Mouse (Mus musculus): ENCODE measurements around the gene Krtap2-4.
"Not testable (repeated sequence)": the region's sequence is repeated elsewhere in the genome, so short reads cannot be mapped to it uniquely, and the experiment has no call there.

Krtap2-4 gene

DNA sequence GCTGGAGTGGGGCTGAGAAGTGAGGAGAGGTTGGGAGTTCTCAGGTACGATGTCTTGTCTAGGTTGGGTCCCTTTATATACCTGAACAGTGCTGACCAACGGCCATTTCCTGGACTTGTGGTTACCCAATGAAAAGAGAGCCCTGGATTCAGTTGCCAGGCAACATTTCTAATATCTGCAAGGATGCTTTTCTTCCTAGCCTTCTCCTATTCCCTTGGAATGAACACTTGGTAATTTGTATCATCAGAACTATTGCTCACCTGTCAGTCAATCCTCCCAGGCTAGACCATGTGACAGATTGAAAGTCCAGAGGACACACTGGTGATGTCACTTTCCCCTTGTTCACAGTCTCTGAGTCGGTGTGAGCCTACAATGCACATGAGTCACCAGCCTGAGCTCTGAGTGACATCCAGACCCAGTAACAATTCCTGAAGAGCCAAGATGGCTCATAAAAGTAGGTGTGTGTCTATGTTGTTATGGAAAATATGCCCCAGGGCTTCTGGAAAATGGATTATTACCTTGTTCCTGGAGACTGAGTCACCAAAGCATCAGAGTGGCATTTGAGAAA is at the start of gene Krtap2-4:
TSS of gene Krtap2-4 (minus strand) at position 51 of the 568 bp plus-strand sequence.
- no peak for DNase-seq (ENCODE audit: low read depth)

DNA sequence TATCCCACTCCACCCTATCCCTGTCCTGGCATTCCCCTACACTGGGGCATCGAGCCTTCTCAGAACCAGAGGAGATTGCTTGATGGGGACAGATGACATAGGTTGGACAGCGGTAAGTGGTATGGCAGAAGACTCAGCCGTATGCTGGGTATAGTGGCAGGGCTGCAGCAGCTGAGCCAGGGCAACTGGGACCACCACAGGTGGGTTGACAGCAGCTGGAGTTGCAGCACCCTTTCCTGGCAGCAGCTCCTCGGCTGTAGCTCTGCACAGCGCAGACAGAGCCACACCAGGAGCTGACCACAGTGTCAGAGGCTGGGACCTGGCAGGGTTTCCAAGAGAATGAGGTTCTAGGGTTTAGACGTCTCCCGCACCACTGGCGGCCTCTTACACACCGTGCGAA is 48.2 kb upstream of the Krtap2-4 start:
- no peak for DNase-seq (ENCODE audit: low read depth)

DNA sequence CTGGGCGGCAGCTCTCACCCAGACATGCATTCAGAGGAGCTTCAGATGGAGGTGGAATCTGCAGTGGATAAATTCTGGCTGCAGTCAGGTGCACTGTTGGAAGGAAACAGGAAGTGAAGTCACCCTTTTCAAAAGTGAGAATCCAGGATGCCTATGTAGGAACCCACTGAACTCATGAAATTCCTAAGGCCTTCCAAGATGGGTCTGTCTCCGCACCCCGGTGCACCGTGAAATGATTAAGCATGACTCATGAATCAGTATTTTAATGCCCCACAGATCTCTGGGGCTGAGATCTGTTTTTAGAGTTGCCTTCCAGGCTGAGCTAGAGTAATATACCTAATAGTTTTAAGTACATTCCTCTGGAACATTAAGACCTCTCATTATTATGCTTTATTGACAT is 44.6 kb upstream of the Krtap2-4 start:
- no peak for DNase-seq (ENCODE audit: low read depth)

DNA sequence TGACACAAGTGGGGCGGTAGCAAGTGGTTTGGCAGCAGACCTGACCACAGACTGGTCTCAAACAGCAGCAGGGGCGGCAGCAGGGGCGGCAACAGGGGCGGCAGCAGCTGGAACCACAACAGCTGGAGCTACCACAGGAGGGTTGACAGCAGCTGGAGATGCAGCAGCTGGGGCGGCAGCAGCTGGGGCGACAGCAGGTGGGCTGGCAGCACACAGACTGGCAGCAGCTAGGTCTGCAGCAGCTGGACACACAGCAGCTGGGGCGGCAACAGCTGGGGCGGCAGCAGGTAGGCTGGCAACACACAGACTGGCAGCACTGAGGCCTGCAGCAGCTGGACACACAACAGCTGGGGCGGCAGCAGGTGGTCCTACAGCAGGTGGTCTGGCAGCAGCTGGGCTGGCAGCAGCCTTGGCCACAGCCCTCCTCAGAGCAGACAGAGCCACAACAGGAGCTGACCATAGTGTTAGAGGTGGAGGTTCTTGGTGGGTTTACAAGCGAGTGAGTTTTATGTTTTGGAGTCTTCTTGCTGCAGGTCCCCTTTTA is 43.9 kb upstream of the Krtap2-4 start, which contains the start of gene Gm11563:
TSS of gene Gm11563 (minus strand) at position 494 of the 544 bp plus-strand sequence.
- DNase-seq (ENCODE audit: low read depth), result not testable (repeated sequence)

DNA sequence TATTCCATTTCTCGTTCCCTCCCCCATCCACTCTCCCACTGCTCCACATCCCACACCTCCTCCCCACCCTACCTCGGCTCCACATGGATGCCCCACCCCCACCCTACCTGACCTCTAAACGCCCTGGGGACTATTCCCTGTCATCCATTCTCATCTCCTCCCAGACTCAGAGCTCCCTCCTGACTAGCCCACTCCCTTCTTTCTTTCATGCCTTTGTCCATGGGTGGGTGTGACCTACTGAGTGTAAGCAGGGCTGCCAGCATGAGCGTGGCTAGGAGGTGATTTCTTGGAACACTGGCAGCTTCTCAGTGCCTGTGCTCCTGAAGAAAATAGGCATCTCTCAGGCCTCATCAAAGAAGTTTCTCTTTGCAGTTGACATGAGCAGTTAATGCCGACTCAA is 42.4 kb upstream of the Krtap2-4 start:
- no peak for DNase-seq (ENCODE audit: low read depth)

DNA sequence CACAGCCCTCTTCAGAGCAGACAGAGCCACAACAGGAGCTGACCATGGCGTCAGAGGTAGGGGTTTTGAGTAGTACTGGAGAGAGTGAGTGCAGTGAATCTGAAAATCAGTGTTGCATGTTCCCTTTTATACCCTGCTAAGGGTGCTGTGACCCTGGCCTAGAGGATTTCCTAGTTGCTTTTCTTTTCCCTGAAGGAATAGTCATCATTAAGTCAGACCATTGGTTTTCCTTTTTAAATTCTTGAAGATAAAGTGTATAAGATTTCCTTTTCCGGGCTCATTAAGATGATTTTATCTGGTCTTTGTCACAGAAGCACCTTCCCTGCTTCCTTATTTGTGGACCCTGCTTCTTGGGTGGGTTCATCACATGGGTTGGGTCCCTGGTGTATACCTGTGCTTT is 35.5 kb upstream of the Krtap2-4 start, which contains the start of gene Gm11555:
TSS of gene Gm11555 (minus strand) at position 101 of the 400 bp plus-strand sequence.
- no peak for DNase-seq (ENCODE audit: low read depth)

DNA sequence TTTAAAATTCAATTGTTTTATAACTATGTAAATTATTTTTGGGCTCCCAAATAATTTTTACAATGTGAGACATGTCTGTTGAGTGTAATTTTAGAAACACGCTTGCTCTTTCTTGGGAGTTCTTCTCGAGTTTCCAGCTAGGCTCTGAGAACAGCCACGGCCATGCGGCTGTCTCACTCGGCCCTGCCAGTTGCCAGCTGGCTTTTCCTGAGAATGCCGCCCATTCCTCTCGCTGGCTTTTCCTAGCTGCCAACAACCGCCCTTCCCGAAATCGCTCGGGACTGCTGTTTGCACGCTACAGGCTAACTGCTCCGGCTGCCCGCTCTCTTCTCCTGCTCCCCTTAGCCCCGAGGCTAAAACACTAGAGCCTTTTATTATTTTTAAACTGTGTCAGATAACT is 31.8 kb upstream of the Krtap2-4 start:
- no peak for DNase-seq (ENCODE audit: low read depth)

DNA sequence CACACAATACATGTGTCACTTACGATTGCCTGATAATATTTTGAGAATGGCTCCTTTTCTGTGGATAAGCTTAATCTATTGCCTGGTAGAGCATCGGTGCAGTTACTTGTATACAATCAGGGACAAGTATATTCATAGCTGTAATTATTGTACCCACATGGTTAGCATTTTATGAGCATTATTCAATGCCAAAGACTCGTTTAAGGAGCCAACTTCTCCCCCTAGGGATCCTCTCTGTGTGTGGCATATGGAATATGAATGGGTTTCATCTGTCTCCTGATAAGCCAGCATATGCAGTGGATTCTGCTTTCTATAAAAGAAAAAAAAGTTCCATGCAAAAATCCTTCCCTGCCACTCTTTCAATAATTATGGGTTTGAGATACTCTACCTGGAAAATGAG is 29.7 kb upstream of the Krtap2-4 start:
- DNase-seq (ENCODE audit: low read depth), result no peak

DNA sequence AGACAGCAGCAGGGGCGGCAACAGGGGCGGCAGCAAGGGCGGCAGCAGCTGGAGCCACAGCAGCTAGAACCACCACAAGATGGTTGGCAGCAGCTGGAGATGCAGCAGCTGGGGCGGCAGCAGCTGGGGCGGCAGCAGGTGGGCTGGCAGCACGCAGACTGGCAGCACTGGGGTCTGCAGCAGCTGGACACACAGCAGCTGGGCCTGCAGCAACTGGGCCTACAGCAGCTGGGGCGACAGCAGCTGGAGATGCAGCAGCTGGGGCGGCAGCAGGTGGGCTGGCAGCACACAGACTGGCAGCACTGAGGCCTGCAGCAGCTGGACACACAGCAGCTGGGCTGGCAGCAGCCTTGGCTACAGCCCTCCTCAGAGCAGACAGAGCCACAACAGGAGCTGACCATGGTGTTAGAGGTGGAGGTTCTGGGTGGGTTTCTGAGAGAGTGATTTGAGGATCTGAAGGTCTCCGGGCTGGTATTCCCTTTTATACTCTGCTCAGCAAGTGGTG is 29.0 kb upstream of the Krtap2-4 start, which contains the start of gene Krtap4-7:
TSS of gene Krtap4-7 (minus strand) at position 455 of the 505 bp plus-strand sequence.
- not testable (repeated sequence) for DNase-seq (ENCODE audit: low read depth)

DNA sequence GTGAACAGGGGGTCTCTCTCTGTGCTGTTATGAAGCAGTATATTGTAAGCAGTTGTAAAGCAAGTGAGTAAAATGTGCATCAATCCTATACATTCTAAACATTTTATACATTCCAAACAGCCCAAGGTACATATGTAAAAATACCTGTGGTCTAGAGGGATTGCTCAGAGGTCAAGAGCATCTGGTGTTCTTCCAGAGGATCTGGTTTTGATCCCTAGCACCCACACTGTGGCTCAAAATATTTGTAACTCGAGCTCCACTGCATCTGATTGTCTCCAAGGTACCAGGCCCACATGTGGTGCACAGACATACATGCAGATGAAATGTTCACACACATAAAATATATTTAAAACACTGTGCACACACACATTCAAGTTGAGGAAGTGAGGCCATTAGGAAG is 26.3 kb upstream of the Krtap2-4 start:
- DNase-seq (ENCODE audit: low read depth), result no peak

DNA sequence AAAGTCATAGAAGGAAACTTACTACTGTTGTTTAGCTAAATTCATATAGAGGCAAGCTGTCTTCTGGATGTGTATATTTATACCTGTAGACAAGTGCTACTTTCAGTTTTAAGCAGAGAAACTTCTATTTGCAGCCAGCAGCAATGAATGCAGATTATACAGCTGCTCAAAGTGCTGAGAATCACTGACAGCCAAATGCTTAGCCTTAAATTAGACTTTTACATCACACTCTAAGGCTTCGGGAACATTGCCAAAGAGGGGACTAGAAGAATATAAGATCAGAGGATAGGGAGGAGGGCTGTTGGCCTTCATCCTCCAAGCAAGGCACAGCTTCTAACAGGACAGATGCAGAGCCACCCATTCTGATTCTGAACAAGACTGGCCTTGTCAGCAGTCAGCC is 22.4 kb upstream of the Krtap2-4 start:
- DNase-seq (ENCODE audit: low read depth), result no peak

DNA sequence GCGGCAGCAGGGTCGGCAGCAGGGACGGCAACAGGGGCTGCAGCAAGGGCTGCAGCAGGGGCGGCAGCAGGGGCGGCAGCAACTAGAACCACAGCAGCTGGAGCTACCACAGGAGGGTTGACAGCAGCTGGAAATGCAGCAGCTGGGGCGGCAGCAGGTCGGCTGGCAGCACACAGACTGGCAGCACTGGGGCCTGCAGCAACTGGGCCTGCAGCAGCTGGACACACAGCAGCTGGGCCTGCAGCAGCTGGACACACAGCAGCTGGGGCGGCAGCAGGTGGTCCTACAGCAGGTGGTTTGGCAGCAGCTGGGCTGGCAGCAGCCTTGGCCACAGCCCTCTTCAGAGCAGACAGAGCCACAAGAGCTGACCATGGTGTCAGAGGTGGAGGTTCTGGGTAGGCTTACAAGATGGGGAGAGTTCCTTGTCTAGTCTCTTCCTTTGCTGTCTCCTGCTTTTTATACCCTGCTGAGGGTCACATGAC is 20.0 kb upstream of the Krtap2-4 start, which contains the start of gene Krtap4-2:
TSS of gene Krtap4-2 (minus strand) at position 432 of the 482 bp plus-strand sequence.
- no peak for DNase-seq (ENCODE audit: low read depth)

DNA sequence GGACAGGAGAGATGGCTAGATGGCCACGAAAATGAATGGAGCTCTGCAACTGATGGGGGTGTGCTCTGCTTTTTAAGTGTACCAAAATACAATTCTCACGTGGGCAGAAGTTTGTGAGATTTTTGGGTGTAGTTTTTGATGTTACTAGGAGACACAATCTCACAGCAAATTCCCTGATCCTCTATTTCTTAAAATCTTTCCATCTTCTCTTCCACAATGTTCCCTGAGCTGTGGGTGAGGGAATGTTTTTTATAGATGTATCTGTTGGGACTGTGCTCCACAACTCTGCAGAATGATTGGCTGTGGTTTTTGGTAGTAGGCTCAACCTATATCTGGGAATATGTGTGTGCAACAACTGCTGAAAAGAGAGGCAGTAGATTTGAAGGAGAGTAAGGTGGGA is 18.6 kb upstream of the Krtap2-4 start:
- no peak for DNase-seq (ENCODE audit: low read depth)

DNA sequence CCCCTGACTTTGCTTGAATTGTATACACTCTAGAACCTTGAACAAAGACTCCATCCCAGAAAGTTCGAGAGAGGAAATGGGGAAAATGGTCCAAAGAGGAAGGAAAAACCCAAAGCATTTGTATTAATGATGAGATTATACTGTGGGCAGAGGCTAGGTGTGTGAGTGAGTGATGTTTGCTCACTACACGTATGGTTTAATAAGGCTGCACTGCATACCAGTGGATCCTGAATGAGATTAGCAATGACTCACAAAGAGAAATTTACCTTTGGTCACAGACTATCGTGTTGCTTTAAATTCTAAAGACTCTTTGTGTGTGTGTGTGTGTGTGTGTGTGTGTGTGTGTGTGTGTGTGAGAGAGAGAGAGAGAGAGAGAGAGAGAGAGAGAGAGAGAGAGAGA is 16.2 kb upstream of the Krtap2-4 start:
- DNase-seq (ENCODE audit: low read depth), result no peak

DNA sequence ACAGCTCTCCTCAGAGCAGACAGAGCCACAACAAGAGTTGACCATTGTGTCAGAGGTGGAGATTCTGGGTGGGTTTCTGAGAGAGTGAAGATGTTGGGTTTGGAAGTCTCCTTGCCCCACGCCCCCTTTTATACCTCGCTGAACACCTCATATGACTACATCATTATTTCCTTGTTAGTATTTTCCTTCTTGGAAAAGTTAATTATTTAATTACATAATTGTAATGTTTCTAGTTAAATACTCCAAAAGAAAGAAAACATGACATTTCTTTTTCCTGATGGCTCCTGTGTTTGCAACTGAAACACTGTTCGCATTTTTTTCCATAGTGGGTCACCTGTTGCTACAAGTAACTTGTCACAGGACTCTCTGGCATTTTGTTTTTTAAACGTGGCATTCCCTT is 13.5 kb upstream of the Krtap2-4 start, which contains the start of gene Krtap4-1:
TSS of gene Krtap4-1 (minus strand) at position 101 of the 400 bp plus-strand sequence.
- no peak for DNase-seq (ENCODE audit: low read depth)

DNA sequence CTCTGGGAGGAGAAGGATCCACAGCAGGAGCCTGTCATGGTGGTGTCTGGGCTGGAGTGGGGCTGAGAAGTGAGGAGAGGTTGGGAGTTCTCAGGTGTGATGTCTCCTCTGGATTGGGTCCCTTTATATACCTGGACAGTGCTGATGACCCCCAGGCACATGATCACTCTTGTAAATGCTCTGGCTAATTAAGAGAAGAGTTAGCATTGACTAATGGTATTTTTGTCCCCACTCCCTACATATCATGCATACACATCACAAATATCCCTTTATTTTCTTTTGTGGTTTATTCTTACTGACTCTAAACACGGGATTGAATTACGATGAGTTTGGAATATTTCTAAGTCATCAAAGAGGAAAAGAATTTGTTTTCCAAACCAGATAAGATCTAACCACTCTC is 5.7 kb upstream of the Krtap2-4 start, which contains the start of gene Gm11562:
TSS of gene Gm11562 (minus strand) at position 101 of the 400 bp plus-strand sequence.
- no peak for DNase-seq (ENCODE audit: low read depth)

DNA sequence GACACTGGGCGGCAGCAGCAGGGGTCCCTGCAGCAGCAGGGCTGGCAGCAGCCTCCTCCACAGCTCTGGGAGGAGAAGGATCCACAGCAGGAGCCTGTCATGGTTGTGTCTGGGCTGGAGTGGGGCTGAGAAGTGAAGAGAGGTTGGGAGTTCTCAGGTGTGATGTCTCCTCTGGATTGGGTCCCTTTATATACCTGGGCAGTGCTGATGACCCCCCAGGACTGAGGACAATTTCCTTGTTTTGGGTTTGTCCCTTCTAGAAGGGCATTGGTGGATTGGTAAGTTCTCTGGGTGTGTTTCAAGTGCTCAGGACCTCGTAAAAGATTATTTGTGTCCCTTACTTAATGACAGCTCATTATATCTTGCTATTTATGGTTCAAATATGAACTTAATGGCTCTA is 4.6 kb downstream of the Krtap2-4 start, which contains the start of gene Gm11937:
TSS of gene Gm11937 (minus strand) at position 101 of the 400 bp plus-strand sequence.
- not testable (repeated sequence) for DNase-seq (ENCODE audit: low read depth)

DNA sequence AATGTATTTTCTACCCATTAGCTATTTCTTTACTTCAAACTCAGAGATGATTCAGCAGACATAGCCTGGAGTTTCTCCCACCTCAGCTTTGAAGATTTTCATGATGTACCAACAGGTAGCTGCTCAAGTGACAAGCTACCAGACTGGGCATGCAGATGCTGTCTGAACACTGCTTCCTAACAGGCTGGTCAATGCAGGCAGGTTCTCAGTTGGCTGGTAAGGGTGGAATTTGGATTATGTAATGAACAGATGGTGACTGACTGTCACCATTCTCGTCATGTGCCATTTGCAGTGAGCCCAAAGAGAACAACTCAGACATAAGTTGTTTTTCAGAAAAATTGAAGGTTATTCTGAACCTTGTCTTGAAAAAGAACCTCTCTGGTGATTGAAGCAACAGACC is 5.5 kb downstream of the Krtap2-4 start:
- no peak for DNase-seq (ENCODE audit: low read depth)

DNA sequence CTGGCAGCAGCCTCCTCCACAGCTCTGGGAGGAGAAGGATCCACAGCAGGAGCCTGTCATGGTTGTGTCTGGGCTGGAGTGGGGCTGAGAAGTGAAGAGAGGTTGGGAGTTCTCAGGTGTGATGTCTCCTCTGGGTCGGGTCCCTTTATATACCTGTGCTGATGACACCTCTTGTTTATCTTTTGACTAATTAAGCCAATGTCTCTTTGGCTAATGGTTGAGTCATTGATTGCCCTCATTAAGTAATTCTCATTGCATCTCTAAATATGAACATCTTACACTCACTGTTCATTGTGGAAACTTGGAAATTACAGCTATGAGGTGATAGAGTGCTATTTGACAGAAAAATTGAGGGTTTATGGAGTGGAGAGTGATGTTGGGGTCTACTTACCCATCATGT is 11.4 kb downstream of the Krtap2-4 start, which contains the start of gene Gm11938:
TSS of gene Gm11938 (minus strand) at position 101 of the 400 bp plus-strand sequence.
- DNase-seq (ENCODE audit: low read depth), result not testable (repeated sequence)

DNA sequence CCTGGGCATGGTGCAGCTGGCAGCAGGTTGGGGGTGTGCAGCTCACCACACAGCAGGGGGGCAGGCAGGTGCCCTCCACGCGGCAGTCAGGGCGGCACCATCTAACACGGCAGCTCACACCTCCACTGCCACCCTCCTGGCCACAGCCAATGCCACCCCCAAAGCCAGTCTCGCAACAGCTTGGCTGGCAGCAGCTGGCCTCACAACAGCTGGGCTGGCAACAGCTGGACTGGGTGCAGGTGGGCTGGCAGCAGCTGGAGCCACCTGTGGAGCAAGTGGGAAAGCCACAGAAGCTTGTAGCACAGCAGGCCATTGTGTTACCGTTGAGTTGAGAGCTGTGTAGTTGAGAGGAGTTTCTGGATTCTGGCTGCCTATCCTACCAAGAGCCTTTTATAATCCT is 16.9 kb downstream of the Krtap2-4 start, which contains the start of gene Krtap9-3:
TSS of gene Krtap9-3 (minus strand) at position 364 of the 400 bp plus-strand sequence.
- DNase-seq (ENCODE audit: low read depth), result not testable (repeated sequence)

DNA sequence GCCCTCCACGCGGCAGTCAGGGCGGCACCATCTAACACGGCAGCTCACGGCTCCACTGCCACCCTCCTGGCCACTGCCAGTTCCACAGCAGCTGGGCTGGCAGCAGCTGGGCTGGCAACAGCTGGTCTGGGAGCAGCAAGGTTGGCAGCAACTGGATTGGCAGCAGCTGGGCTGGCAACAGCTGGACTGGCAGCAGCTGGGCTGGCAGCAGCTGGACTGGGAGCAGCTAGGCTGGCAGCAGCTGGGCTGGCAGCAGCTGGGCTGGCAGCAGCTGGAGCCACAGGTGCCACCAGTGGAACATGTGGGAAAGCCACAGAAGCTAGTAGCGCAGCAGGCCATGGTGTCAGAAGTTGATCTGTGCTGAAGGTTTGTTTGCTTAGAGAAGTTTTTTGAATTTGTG is 23.7 kb downstream of the Krtap2-4 start, which contains the start of gene Krtap1-3:
TSS of gene Krtap1-3 (minus strand) at position 359 of the 400 bp plus-strand sequence.
- DNase-seq (ENCODE audit: low read depth), result no peak

DNA sequence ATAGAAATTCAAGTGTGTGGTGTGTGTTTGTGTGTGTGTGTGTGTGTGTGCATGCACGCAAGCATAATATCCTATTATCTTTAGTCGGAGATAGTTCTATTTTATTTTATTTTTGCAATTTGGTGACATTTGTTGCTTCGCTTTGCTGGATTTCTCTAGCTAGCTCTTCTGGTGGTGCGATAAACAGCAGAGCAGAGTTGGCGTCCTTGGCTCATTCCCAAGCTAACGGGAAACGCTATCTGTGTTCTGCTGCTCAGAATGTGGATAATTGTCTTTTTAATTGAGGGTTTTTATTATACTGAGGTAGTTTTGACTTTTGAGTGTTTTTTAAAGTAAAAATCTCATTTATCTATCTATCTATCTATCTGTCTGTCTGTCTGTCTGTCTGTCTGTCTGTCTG is 29.6 kb downstream of the Krtap2-4 start:
- no peak for DNase-seq (ENCODE audit: low read depth)

DNA sequence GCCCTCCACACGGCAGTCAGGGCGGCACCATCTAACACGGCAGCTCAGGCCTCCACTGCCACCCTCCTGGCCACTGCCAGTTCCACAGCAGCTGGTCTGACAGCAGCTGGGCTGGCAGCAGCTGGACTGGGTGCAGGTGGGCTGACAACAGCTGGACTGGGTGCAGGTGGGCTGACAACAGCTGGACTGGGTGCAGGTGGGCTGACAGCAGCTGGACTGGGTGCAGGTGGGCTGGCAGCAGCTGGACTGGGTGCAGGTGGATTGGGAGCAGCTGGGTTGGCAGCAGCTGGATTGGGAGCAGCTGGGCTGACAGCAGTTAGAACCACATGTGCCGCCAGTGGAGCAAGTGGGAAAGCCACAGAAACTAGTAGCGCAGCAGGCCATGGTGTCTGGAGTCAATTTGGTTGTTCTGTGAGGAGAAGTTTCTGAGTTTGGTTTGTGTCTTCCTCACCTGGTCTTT is 31.4 kb downstream of the Krtap2-4 start, which contains the start of gene Krtap1-4:
TSS of gene Krtap1-4 (minus strand) at position 410 of the 460 bp plus-strand sequence.
- no peak for DNase-seq (ENCODE audit: low read depth)
